Mouse (Mus musculus) bone marrow macrophage, adult 2 months (primary cell): ENCODE measurements around the gene Hoxb3. TPM values are rescaled to one million over a fixed set of nuclear protein-coding genes. Genes with fewer than 3 reads are reported as not detected.
A peak's percentile ranks its signal among the peaks of the same experiment; 100 is the strongest.

Source experiments
- H3K27ac ChIP-seq: 2 replicates; pipeline ENCODE4 v1.5.1; 2012; ENCODE audit warnings: low read depth, low read length; ENCODE audit not compliant: insufficient read depth
- H3K4me1 ChIP-seq: 2 replicates; pipeline ENCODE4 v1.6.1; 2012; ENCODE audit warnings: low read length; ENCODE audit not compliant: control insufficient read depth, insufficient read depth
- H3K4me3 ChIP-seq: 2 replicates; pipeline ENCODE4 v1.5.1; 2012; ENCODE audit warnings: mild to moderate bottlenecking, low read length, moderate library complexity; ENCODE audit not compliant: insufficient read depth
- CTCF ChIP-seq: IDR thresholded peaks from 2 replicates; pipeline ENCODE4 v1.5.1; 2012; ENCODE audit warnings: low read depth, mild to moderate bottlenecking, low read length, moderate library complexity
- POLR2A ChIP-seq: IDR thresholded peaks from 2 replicates; pipeline ENCODE4 v1.6.1; 2012; ENCODE audit warnings: mild to moderate bottlenecking, low read depth, low read length, borderline replicate concordance
- polyA plus RNA-seq: library from polyadenylated mRNA; stranded (reverse); fragments of >200 nt; gene quantifications from 2 replicates; pipeline ENCODE4 v1.2.4, GENCODE M21; 2012; ENCODE audit not compliant: missing spikeins, insufficient read depth, insufficient read length

The Hoxb3 gene
- polyA plus RNA-seq, 1 experiment, result 1.6 TPM

- H3K4me1 ChIP-seq, result peaks cover 5% of the 10 kb centered on the region; the same call in 1 of the 2 replicates
- H3K4me3 ChIP-seq, result no peak overlapping the region
- H3K27ac ChIP-seq, result no peak overlapping the region
- TF ChIP-seq CTCF (no peak), POLR2A (no peak)
These were observed 34.5 kb upstream of the Hoxb3 start for GRCm38 (mm10) chr11:96288455-96289221.

GRCm38 (mm10) chr11:96289293-96289692, 33.8 kb upstream of the Hoxb3 start:
- Histone ChIP-seq H3K27ac (no peak overlapping the region), H3K4me1 (peaks cover 5% of the 10 kb centered on the region; the same call in 1 of the 2 replicates), H3K4me3 (no peak overlapping the region)
- TF ChIP-seq CTCF (no peak), POLR2A (no peak)

- TF ChIP-seq POLR2A, result no peak
- TF ChIP-seq CTCF, result no peak
- no peak overlapping the region for H3K27ac ChIP-seq
- H3K4me3 ChIP-seq, result no peak overlapping the region
- H3K4me1 ChIP-seq, result peaks cover 2% of the 10 kb centered on the region; the same call in 1 of the 2 replicates
These were observed 33.3 kb upstream of the Hoxb3 start for GRCm38 (mm10) chr11:96289837-96290236.

DNA sequence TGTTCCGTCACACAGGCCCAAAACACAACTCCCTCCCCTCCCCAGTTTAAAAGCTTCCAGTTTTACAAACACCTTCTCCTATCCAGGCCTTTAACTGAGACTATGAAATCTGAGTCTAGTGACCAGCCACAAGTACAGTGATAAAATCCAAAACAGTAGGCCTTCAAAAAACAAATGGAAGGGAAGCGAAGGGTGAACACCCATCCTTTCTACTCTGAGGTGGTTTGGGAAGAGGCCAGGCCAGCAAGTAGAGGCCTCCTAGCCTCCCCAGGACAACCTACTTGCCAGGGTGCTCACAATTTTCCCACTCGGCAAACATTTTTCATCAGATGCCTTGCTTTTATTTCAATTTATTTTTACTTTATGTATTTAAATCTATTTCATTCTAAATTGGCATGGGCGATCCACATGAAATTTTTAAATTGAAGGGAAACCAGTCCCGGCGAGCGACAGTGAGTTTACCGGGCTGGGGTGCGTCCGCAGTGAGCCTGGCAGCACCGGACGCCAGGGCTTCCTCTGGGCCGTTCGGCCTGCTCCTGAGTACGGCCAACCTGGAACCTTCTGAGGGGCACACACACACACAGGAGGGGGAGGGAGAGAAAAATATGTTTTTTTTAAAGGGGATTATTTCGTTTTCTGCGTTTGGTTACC, 32.3 kb upstream of the Hoxb3 start:
- Histone ChIP-seq H3K27ac (no peak overlapping the region), H3K4me3 (no peak overlapping the region), H3K4me1 (peaks cover 2% of the 10 kb centered on the region; the same call in 1 of the 2 replicates)
- no peak for TF ChIP-seq POLR2A
- TF ChIP-seq CTCF, result no peak

DNA sequence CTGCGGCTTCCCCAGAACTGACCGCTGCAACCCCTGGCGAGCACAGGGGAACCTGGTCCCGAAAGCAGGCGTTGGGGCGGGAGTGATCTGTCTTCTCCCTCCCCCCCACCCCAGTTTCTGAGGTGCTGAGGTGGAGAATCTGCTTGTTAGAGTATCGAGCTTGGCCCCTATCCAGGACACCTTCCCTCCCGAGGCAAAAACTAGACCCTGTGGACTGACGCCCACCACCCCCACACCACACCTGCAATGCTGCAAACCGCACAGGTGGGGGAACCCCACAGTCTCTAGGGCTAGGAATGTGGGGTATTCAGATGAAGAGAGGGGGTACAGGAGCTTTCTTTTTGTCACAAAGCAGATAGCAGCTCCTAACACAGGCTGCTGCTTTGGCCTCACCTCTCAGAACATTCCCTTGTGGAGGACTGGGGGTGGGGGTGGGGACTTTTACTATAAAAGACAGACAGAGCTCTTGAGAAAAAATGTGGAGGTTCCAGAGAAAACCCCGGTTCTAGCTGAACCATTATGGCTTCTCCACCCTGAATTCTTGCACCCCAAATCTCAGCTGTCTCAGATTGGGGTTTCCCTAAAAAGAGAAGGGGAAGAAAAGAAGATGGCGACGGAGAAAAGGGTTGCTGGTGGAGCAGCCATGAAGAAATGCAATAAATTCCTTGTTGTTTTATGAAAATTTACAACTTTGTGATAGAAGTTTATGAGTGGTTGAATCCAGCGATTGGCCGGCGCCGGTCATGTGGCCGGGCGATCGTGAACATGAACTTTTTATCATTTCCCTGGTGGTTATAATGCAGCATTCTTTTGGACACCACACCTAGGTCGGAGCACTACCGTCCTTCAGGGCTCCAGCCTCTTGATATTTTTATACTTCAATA, 31.2 kb upstream of the Hoxb3 start, which contains the start of gene Hoxb6:
Gene Hoxb6 (plus strand): TSS at position 796 of the 884 bp plus-strand sequence.
- Histone ChIP-seq H3K27ac (no peak within 1 kb of the TSS), H3K4me3 (no peak within 1 kb of the TSS), H3K4me1 (no peaks in the 10 kb centered on the region)
- TF ChIP-seq POLR2A (no peak), CTCF (no peak)

GRCm38 (mm10) chr11:96292565-96293301, 30.4 kb upstream of the Hoxb3 start:
- TF ChIP-seq POLR2A, result no peak
- no peak for TF ChIP-seq CTCF
- Histone ChIP-seq H3K4me1 (no peaks in the 10 kb centered on the region), H3K4me3 (no peak overlapping the region), H3K27ac (no peak overlapping the region)

- Histone ChIP-seq H3K4me1 (no peaks in the 10 kb centered on the region), H3K27ac (no peak overlapping the region), H3K4me3 (no peak overlapping the region)
- TF ChIP-seq POLR2A (no peak), CTCF (no peak)
These were observed 29.7 kb upstream of the Hoxb3 start for GRCm38 (mm10) chr11:96293302-96293921.

GRCm38 (mm10) chr11:96294245-96295091, 28.7 kb upstream of the Hoxb3 start:
- H3K4me1 ChIP-seq, result no peaks in the 10 kb centered on the region
- TF ChIP-seq CTCF, result peak; percentile 58
- TF ChIP-seq POLR2A, result no peak
- no peak overlapping the region for H3K27ac ChIP-seq
- H3K4me3 ChIP-seq, result no peak overlapping the region
